Mouse (Mus musculus) left cerebral cortex, adult 2 months (tissue): Measurements from ENCODE around the gene Trarg1. TPM values are rescaled to one million over a fixed set of nuclear protein-coding genes. Genes with fewer than 3 reads are reported as not detected.

Experiments used
- DNase-seq, 2 experiments: peaks; one replicate each; pipeline ENCODE4 v3.0.0; 2021 to 2022; ENCODE audit warnings: low spot score in 2 of 2, mixed read lengths in 1 of 2; ENCODE audit errors: extremely low spot score in 1 of 2
- H3K27ac ChIP-seq: fragments of 200-600 bp; 2 replicates; pipeline ENCODE4 v1.8.1; 2022
- H3K4me3 ChIP-seq: fragments of 200-600 bp; 2 replicates; pipeline ENCODE4 v1.8.1; 2022
- CTCF ChIP-seq: fragments of 200-600 bp; IDR thresholded peaks from 2 replicates; pipeline ENCODE4 v1.8.1; 2022; ENCODE audit warnings: antibody characterized with exemption, mild to moderate bottlenecking, moderate library complexity
- intact Hi-C: fragments of 180-260 bp; cut with DNase I; formaldehyde crosslinking; loops from one replicate; pipeline ENCODE4 v1.15.1; 2025
- total RNA-seq, 2 experiments: library from RNA; stranded (reverse); gene quantifications; 2 replicates each; pipeline ENCODE4 v1.2.3; 2021

Trarg1 gene
- total RNA-seq, 2 experiments from 2014 or later, result 0.50 to 0.68 TPM

DNA sequence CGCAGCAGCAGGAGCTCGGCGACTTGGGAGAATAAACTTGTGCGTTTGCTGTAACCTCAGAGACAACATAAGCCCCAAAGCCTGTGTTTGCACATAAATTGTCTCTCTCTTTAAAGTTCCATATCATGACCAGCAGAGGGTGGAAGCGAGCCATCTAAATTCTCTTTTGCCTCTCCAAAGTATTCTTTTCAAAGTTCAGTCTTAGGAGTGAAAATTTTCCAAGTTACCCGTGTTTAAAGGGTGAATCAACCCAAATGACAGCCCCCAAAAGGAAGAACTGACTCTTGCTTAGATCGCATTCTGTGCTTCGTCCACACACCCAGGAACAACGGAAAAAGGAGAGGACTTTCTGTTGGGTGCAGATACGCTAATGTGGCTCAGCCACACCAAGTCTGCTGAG, 24.5 kb upstream of the Trarg1 start:
- Histone ChIP-seq H3K4me3 (no peak overlapping the region), H3K27ac (no peak overlapping the region)
- DNase-seq, result peak; percentile 51 to 55
- intact Hi-C loops, result loop anchor here (2.0 to 5.0 kb wide), 2 partner anchors 82 to 107 kb away; partner anchors contain the start of gene Gosr1
- peak; percentile 80 for TF ChIP-seq CTCF

DNA sequence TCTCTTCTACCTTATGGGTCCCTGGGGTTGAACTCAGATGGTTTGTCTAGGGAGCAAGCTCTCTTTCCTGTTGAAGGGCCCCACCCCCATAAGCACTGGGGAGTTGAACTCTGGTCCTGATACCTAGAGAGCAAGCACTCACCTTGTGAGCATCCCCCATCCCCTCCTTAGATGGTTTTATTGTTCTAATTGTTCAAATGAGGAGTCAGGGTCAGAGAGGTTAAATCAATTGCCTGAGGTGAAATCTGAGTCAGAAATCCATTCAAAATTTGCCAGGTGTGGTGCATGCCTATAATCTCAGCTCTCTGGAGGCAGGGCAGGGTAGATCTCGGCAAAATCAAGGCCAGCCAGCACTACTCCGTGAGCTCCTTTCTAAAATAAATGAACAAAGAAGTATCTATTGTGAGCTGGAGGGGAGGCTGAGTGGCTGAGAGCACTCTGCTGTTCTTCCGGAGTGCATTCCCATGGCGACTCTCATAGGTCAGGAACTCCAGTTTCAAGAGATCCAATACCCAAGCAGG, 22.1 kb upstream of the Trarg1 start:
- Histone ChIP-seq H3K4me3 (no peak overlapping the region), H3K27ac (no peak overlapping the region)
- intact Hi-C loops, result loop anchor here (5.0 kb wide), 1 partner anchor 105 kb away; the partner anchor contains the start of gene Gosr1
- no peak for TF ChIP-seq CTCF
- no peak for DNase-seq

DNA sequence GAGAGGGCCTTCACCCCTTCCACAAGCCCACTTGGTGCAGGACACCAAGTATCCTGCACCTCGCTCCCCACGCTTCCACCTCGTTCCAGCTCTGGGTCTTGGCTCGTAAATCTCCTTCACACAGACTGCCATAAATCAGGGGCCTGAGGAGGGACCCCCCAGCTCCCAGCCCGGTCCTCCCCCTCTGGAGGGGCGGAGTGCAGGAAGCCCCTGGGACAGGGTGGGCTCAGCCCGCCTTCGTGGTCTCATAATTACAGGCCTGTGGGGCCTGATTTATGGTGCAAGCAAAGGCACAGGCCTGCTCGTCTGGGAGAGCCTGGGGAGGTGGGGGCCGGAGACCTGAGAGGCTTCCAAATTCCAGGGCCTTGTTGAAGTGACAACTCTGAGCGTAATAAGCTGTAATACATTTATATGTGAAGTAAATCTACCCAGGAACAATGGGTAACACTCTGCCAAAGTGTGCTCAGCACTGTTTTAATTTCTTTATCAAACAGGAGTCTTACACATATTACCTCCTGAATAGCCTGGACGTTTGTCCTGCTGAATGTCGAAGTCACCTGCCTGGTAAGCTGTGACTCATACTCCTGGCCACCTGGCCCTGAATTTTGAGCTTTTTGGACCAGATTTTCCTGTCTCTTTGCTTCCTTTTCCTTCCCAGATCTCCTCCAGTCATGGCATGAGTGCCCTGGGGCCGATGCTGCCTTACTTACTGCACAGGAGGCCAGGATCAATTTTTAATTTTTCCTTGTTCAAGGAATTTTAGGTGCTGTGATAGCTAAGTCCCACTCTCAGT, 20.3 kb upstream of the Trarg1 start:
- Histone ChIP-seq H3K4me3 (no peak overlapping the region), H3K27ac (no peak overlapping the region)
- DNase-seq, result no peak
- intact Hi-C loops, result loop anchor here (5.0 kb wide), 1 partner anchor 103 kb away; the partner anchor contains the start of gene Gosr1
- TF ChIP-seq CTCF, result no peak

DNA sequence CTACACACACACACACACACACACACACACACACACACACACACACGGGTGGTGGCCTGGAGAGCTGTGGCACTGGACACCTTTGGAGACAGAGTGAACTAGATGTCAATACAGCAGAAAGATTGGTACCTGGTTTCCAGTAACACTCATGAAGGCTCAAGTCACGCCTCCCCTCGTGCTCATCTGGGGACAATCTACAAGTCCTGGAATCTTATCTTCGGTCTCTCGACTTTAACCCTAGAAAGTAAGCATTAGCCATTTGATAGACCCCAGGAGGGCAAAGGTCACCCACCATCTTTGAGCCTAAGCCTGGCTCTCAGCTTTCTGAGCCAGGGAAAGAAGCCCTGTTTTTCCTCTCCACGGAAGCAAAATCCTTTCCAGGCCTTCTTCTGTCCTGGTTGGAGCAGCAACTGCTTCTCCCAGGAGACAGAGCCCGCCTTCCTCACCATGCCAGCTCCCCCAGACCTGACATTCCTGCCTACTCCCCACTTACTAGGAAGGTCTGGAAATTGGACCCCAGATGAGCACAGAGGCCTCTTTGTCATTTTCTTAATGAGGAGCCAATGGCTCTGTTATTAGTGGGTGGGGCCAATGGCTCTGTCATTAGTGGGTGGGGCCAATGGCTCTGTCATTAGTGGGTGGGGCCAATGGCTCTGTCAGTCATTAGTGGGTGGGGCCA, 17.7 kb upstream of the Trarg1 start:
- intact Hi-C loops, result no loop called here
- Histone ChIP-seq H3K4me3 (no peak overlapping the region), H3K27ac (no peak overlapping the region)
- no peak for TF ChIP-seq CTCF
- DNase-seq, result no peak

DNA sequence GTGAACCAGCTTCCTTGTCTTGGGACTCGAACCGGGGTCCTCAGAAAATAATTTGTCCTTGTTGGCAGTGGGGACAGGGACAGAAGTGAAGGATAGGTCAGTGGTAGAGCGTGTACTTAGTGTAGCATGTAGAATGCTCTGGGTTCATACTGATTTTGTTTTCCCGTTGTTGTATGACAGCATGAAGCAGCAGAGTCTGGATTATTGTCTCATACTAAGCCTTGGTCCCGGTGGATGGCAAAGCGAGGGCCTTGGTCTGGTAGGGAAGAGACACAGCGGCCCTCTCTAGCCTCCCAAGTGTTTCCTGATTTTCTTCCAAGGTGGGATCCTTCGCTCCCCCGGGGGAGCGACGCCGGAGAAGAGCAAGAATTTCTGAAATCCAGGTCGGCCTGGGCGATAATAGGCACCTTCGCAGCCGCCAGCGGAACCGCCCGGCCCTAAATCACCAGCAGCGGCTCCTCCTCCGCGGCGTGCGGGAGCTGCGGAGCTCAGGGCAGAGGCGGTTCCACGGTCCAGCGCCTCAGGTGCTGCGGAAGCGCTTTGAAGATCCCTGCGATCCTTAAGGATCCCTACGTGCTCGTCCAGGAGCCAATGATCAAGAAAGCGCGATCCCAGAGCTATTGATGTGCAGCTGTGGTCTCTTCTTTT, 13.5 kb upstream of the Trarg1 start:
- Histone ChIP-seq H3K27ac (peak overlapping the region; percentile 40; the same call in 1 of the 2 replicates), H3K4me3 (peak overlapping the region; percentile 46)
- DNase-seq, result peak; percentile 43 to 51
- intact Hi-C loops, result no loop called here
- TF ChIP-seq CTCF, result no peak

DNA sequence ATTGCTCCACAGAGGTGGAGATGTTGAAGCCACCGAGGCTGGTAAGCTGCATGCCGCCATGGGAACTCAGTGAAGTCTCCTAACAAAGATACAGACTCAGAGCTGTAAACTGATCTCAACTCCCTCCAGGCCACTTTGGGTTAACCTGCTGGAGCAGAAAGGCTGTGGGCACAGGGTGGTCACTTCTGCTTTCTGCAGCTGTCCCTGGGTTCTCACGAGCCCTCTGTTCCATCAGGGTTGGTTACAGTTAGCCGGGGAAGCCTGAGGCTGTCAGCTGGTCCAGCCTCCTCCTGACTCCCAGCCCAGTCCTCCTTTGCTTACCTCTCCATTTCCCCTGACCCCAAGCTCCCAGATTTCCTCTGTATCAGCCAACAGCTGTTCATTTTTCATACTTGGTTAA, 11.8 kb upstream of the Trarg1 start:
- DNase-seq, result no peak
- intact Hi-C loops, result no loop called here
- no peak for TF ChIP-seq CTCF
- no peak overlapping the region for H3K4me3 ChIP-seq
- no peak overlapping the region for H3K27ac ChIP-seq

DNA sequence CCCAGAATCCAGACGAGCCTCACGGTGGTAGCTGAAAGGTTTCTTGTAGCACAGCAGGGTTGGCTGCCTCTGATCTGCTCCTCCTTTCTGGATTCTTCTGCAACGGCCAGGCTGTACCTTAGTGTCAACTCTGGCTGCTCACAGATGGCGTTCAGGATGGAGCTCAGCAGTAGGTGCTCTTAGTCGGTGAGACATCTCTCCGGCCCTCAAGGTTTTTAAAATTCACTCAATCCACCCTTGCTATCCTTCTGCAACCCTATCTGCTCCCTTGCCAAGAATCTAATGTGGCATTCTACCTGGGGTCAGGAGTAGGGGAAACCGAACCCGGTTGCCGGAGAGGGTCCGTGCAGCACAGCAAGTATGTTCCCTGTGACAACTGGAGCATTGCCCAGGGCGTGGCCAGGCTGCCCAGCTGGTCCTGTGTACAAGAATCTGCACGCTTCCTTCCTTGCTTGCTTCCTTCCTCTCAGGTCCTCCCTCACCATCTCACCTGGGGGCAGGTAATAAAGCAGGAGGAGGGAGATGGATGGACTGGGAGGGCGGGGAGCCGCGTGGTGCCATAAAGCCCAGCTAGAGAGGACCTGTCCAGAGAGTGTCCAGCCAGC, 7.6 kb upstream of the Trarg1 start, which contains the start of gene Bhlha9:
Bhlha9 (plus strand) TSS at position 600 of the 605 bp plus-strand sequence.
- peak within 1 kb of the TSS; percentile 45 for H3K4me3 ChIP-seq
- no peak for TF ChIP-seq CTCF
- DNase-seq, result no peak
- intact Hi-C loops, result loop anchor here (10.0 kb wide), 1 partner anchor 223 kb away; no protein-coding TSS in a partner anchor
- H3K27ac ChIP-seq, result peak within 1 kb of the TSS; percentile 73

DNA sequence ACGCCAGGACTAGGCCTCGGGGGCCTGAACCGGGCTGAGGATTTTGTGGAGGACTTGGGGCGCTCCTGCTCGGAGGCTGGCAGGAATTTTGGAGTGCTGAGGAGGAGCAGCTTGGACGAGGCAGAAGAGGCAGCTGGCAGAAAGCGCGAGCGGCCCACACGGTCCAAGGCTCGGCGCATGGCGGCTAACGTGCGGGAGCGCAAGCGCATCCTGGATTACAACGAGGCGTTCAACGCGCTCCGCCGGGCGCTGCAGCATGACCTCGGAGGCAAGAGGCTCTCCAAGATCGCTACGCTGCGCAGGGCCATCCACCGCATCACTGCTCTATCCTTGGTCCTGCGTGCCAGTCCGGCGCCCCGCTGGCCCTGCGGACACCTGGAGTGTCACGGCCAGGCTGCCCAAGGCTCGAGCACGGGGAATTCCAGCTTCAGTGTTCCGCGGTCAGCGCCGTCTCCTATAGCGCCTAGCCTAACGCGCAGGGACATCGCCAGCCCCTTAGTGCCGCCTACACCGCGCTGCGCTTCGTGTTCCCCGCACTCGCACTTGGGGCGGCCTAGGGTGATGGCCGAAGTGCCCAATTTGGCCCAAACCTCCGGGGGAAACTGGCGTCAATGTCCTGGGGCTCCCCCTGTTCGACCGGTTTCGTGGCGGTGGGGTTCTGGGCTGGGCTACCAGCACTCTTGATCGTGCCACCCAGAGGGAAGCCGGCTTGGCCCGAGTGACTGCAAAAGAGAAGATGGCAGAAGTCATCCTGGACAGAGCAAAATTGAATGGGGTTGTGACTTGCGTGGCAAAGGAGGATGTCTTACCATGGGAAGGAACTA, 6.8 kb upstream of the Trarg1 start:
- intact Hi-C loops, result loop anchor here (10.0 kb wide), 1 partner anchor 222 kb away; no protein-coding TSS in a partner anchor

DNA sequence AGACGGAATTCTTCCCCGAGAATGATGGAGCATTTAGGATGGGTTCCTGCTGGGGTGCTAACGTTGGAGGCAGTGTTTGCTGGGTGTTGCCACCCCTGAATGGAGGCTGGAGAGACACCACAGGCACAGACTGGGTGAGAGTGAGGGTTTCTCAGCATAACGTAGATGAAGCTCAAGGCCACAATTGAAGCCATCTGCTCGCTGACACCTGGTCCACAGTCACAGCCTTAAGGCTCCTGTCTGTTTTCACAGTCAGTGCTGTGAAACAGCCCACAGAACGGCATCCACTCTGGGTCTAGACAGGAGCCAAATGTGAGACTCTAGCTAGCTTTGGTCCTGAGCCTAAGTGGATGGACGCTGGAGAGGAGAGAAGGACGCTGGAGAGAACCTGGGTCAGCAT, 5.4 kb upstream of the Trarg1 start:
- no peak for TF ChIP-seq CTCF
- Histone ChIP-seq H3K4me3 (no peak overlapping the region), H3K27ac (no peak overlapping the region)
- no peak for DNase-seq
- intact Hi-C loops, result loop anchor here (10.0 kb wide), 1 partner anchor 221 kb away; no protein-coding TSS in a partner anchor

More for the DNA sequence above, 6.8 kb upstream of the Trarg1 start:
- Histone ChIP-seq H3K27ac (peak overlapping the region; percentile 73), H3K4me3 (peak overlapping the region; percentile 45)
- TF ChIP-seq CTCF, result no peak
- DNase-seq, result peak; percentile 43 to 67

DNA sequence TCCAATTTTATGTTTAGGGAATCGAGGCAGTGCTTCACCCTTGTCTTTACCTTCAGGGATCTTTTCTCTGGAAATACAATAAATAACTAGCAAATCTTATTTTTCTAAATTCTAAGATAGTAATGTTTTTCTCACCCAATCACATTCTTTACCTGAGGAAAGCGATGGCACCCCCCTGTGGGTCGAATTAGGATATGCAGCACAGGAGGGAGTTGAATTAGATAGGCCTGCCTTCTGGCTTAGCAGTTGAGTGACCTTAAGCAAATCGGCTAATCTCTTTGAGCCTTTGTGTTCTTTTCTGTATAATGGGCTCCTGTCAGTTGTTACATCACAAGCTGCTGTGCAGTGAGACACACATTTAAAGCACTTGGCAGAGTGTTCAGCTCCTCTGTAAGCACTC, 4.9 kb upstream of the Trarg1 start:
- Histone ChIP-seq H3K4me3 (no peak overlapping the region), H3K27ac (no peak overlapping the region)
- no peak for DNase-seq
- intact Hi-C loops, result loop anchor here (10.0 kb wide), 1 partner anchor 220 kb away; no protein-coding TSS in a partner anchor
- TF ChIP-seq CTCF, result peak; percentile 53
